Mouse (Mus musculus): Measurements from ENCODE around the gene Rreb1. TPM values are rescaled to one million over a fixed set of nuclear protein-coding genes. Genes with fewer than 3 reads are reported as not detected.

The Rreb1 gene
- polyA plus RNA-seq, 1 experiment from 2014 or later = 8.8 TPM

GRCm38 (mm10) chr13:37886024-37886423 lies 107.8 kb downstream of the Rreb1 start:
- H3K4me3 ChIP-seq = 0 out of 2 replicates have a peak overlapping the region, but pooled peaks have one; percentile 1
- peaks cover 32% of the 10 kb centered on the region for H3K36me3 ChIP-seq
- H3K4me1 ChIP-seq = peaks cover 91% of the 10 kb centered on the region
- WGBS (ENCODE audit: insufficient replicate concordance) = 9% methylated on average over 6 of the region's 6 CpGs
- peak; percentile 71 for ATAC-seq
- H3K27ac ChIP-seq = peak overlapping the region; percentile 78
- no peaks in the 10 kb centered on the region for H3K27me3 ChIP-seq (replicated peaks)
- no peaks in the 10 kb centered on the region for H3K9me3 ChIP-seq (replicated peaks)
- peak overlapping the region; percentile 28 for H3K9ac ChIP-seq
- peak overlapping the region; percentile 51 for H3K4me2 ChIP-seq

- Histone ChIP-seq H3K27me3 (replicated peaks) (no peaks in the 10 kb centered on the region), H3K36me3 (peaks cover 87% of the 10 kb centered on the region), H3K27ac (peak overlapping the region; percentile 20), H3K9ac (no peak overlapping the region), H3K4me3 (no peak overlapping the region), H3K9me3 (replicated peaks) (no peaks in the 10 kb centered on the region), H3K4me2 (no peak overlapping the region), H3K4me1 (peaks cover 43% of the 10 kb centered on the region)
- WGBS (ENCODE audit: insufficient replicate concordance) = 71% methylated on average over 8 of the region's 8 CpGs
- ATAC-seq = no peak
These were observed 116.6 kb downstream of the Rreb1 start for GRCm38 (mm10) chr13:37894756-37895155.

- 64% methylated on average over 6 of the region's 6 CpGs for WGBS (ENCODE audit: insufficient replicate concordance)
- H3K9me3 ChIP-seq (replicated peaks) = no peaks in the 10 kb centered on the region
- no peak overlapping the region for H3K4me3 ChIP-seq
- H3K27me3 ChIP-seq (replicated peaks) = no peaks in the 10 kb centered on the region
- peak overlapping the region; percentile 20 for H3K27ac ChIP-seq
- no peak overlapping the region; the same call in 1 of the 2 replicates for H3K9ac ChIP-seq
- H3K36me3 ChIP-seq = peaks cover 89% of the 10 kb centered on the region
- H3K4me1 ChIP-seq = peaks cover 37% of the 10 kb centered on the region
- H3K4me2 ChIP-seq = no peak overlapping the region
- no peak for ATAC-seq
These were observed 117.5 kb downstream of the Rreb1 start for GRCm38 (mm10) chr13:37895564-37896254.

- ATAC-seq = no peak
- Histone ChIP-seq H3K36me3 (peaks cover 93% of the 10 kb centered on the region), H3K4me2 (no peak overlapping the region), H3K4me3 (no peak overlapping the region), H3K27me3 (replicated peaks) (no peaks in the 10 kb centered on the region), H3K4me1 (peaks cover 35% of the 10 kb centered on the region), H3K9ac (no peak overlapping the region), H3K9me3 (replicated peaks) (no peaks in the 10 kb centered on the region), H3K27ac (no peak overlapping the region)
- 77% methylated on average over 1 of the region's 1 CpGs for WGBS (ENCODE audit: insufficient replicate concordance)
These were observed 118.2 kb downstream of the Rreb1 start for GRCm38 (mm10) chr13:37896423-37896822.

GRCm38 (mm10) chr13:37898772-37899171 lies 120.6 kb downstream of the Rreb1 start:
- H3K36me3 ChIP-seq = peaks cover 88% of the 10 kb centered on the region
- H3K4me3 ChIP-seq = no peak overlapping the region
- no peak overlapping the region for H3K27ac ChIP-seq
- H3K9me3 ChIP-seq (replicated peaks) = no peaks in the 10 kb centered on the region
- no peak for ATAC-seq
- no peaks in the 10 kb centered on the region for H3K27me3 ChIP-seq (replicated peaks)
- WGBS (ENCODE audit: insufficient replicate concordance) = 72% methylated on average over 5 of the region's 5 CpGs
- H3K4me2 ChIP-seq = no peak overlapping the region
- H3K4me1 ChIP-seq = peaks cover 23% of the 10 kb centered on the region
- H3K9ac ChIP-seq = no peak overlapping the region

GRCm38 (mm10) chr13:37903036-37903435 lies 124.8 kb downstream of the Rreb1 start:
- H3K36me3 ChIP-seq = peaks cover 85% of the 10 kb centered on the region
- 0 out of 2 replicates have a peak, but pooled peaks have one; percentile 27 for ATAC-seq
- no peaks in the 10 kb centered on the region for H3K27me3 ChIP-seq (replicated peaks)
- no peak overlapping the region for H3K4me2 ChIP-seq
- whole genome bisulfite sequencing (ENCODE audit: insufficient replicate concordance) = 85% methylated on average over 3 of the region's 3 CpGs
- H3K4me3 ChIP-seq = no peak overlapping the region
- H3K9ac ChIP-seq = no peak overlapping the region
- no peak overlapping the region for H3K27ac ChIP-seq
- no peaks in the 10 kb centered on the region for H3K9me3 ChIP-seq (replicated peaks)
- peaks cover 1% of the 10 kb centered on the region; the same call in 1 of the 2 replicates for H3K4me1 ChIP-seq

- no peak overlapping the region for H3K27ac ChIP-seq
- H3K9me3 ChIP-seq (replicated peaks) = no peaks in the 10 kb centered on the region
- no peak overlapping the region for H3K4me2 ChIP-seq
- ATAC-seq = no peak
- no peak overlapping the region for H3K9ac ChIP-seq
- H3K4me1 ChIP-seq = peaks cover 6% of the 10 kb centered on the region; the same call in 1 of the 2 replicates
- no peak overlapping the region for H3K4me3 ChIP-seq
- WGBS (ENCODE audit: insufficient replicate concordance) = 83% methylated on average over 4 of the region's 4 CpGs
- H3K36me3 ChIP-seq = peaks cover 85% of the 10 kb centered on the region
- no peaks in the 10 kb centered on the region for H3K27me3 ChIP-seq (replicated peaks)
These were observed 125.3 kb downstream of the Rreb1 start for GRCm38 (mm10) chr13:37903476-37903875.

GRCm38 (mm10) chr13:37904436-37904835 lies 126.2 kb downstream of the Rreb1 start:
- ATAC-seq = no peak
- H3K36me3 ChIP-seq = peaks cover 85% of the 10 kb centered on the region

GRCm38 (mm10) chr13:37908061-37908460 lies 129.9 kb downstream of the Rreb1 start:
- H3K4me1 ChIP-seq = peaks cover 29% of the 10 kb centered on the region
- H3K27ac ChIP-seq = no peak overlapping the region
- peaks cover 91% of the 10 kb centered on the region for H3K36me3 ChIP-seq
- no peak overlapping the region for H3K4me2 ChIP-seq
- no peak overlapping the region for H3K4me3 ChIP-seq
- WGBS (ENCODE audit: insufficient replicate concordance) = 80% methylated on average over 9 of the region's 9 CpGs
- no peak for ATAC-seq
- H3K9me3 ChIP-seq (replicated peaks) = no peaks in the 10 kb centered on the region
- H3K27me3 ChIP-seq (replicated peaks) = no peaks in the 10 kb centered on the region
- H3K9ac ChIP-seq = no peak overlapping the region

More at GRCm38 (mm10) chr13:37904436-37904835, 126.2 kb downstream of the Rreb1 start:
- peaks cover 8% of the 10 kb centered on the region; the same call in 1 of the 2 replicates for H3K4me1 ChIP-seq
- no peak overlapping the region for H3K9ac ChIP-seq
- H3K27ac ChIP-seq = no peak overlapping the region
- WGBS (ENCODE audit: insufficient replicate concordance) = 84% methylated on average over 6 of the region's 6 CpGs
- H3K4me3 ChIP-seq = no peak overlapping the region
- H3K4me2 ChIP-seq = no peak overlapping the region
- H3K9me3 ChIP-seq (replicated peaks) = no peaks in the 10 kb centered on the region
- no peaks in the 10 kb centered on the region for H3K27me3 ChIP-seq (replicated peaks)

- 59% methylated on average over 6 of the region's 6 CpGs for WGBS (ENCODE audit: insufficient replicate concordance)
- Histone ChIP-seq H3K27me3 (replicated peaks) (no peaks in the 10 kb centered on the region), H3K4me3 (no peak overlapping the region), H3K9ac (no peak overlapping the region), H3K36me3 (peaks cover 93% of the 10 kb centered on the region), H3K9me3 (replicated peaks) (no peaks in the 10 kb centered on the region), H3K4me2 (no peak overlapping the region), H3K4me1 (peaks cover 33% of the 10 kb centered on the region), H3K27ac (no peak overlapping the region)
- ATAC-seq = no peak
These were observed 130.3 kb downstream of the Rreb1 start for GRCm38 (mm10) chr13:37908493-37908892.

GRCm38 (mm10) chr13:37909225-37909624 lies 131.0 kb downstream of the Rreb1 start:
- peaks cover 91% of the 10 kb centered on the region for H3K36me3 ChIP-seq
- H3K9ac ChIP-seq = no peak overlapping the region
- 85% methylated on average over 2 of the region's 2 CpGs for WGBS (ENCODE audit: insufficient replicate concordance)
- H3K9me3 ChIP-seq (replicated peaks) = no peaks in the 10 kb centered on the region
- H3K27ac ChIP-seq = no peak overlapping the region
- H3K27me3 ChIP-seq (replicated peaks) = no peaks in the 10 kb centered on the region
- no peak for ATAC-seq
- peaks cover 33% of the 10 kb centered on the region for H3K4me1 ChIP-seq
- no peak overlapping the region for H3K4me2 ChIP-seq
- no peak overlapping the region for H3K4me3 ChIP-seq

- Histone ChIP-seq H3K9me3 (replicated peaks) (no peaks in the 10 kb centered on the region), H3K27me3 (replicated peaks) (no peaks in the 10 kb centered on the region), H3K4me2 (no peak overlapping the region), H3K27ac (0 out of 2 replicates have a peak overlapping the region, but pooled peaks have one; percentile 14), H3K9ac (0 out of 2 replicates have a peak overlapping the region, but pooled peaks have one; percentile 1), H3K36me3 (peaks cover 93% of the 10 kb centered on the region), H3K4me1 (peaks cover 33% of the 10 kb centered on the region), H3K4me3 (no peak overlapping the region)
- ATAC-seq = no peak
- 72% methylated on average over 6 of the region's 6 CpGs for WGBS (ENCODE audit: insufficient replicate concordance)
These were observed 133.8 kb downstream of the Rreb1 start for GRCm38 (mm10) chr13:37912011-37912410.

All from liver, embryonic 12.5 days (tissue).